Mouse (Mus musculus): ENCODE data around the gene Oser1. TPM values are rescaled to one million over a fixed set of nuclear protein-coding genes. Genes with fewer than 3 reads are reported as not detected.
A peak's percentile ranks its signal among the peaks of the same experiment; 100 is the strongest.

Gene Oser1
- 79.8 and 81.4 TPM in 2 replicates for polyA plus RNA-seq (2015; fragmentation: Nextera tagmentation; extraction: Ambion mirVana)

- H3K36me3 ChIP-seq (ENCODE audit: control insufficient read depth, insufficient read depth, low read length), result 0 out of 2 replicates have a peak, but pooled peaks cover 2% of the 10 kb centered on the region
- H3K4me1 ChIP-seq (replicated peaks; ENCODE audit: control insufficient read depth, insufficient read depth), result no peaks in the 10 kb centered on the region
- TF ChIP-seq EP300 (optimal IDR thresholded peaks at IDR 0.05) (no peak), CTCF (IDR thresholded peaks at IDR 0.05; ENCODE audit: low read depth) (no peak)
- H3K9ac ChIP-seq (ENCODE audit: low read length), result no peak within 1 kb of the TSS
- 79% methylated on average over 6 of the region's 6 CpGs for WGBS
- DNase-seq (ENCODE audit: low spot score), result no peak
- H3K4me2 ChIP-seq (replicated peaks; ENCODE audit: low read depth), result no peak within 1 kb of the TSS
- no peak for ATAC-seq (ENCODE audit: low FRiP score, low TSS enrichment)
- H3K4me3 ChIP-seq (ENCODE audit: low read depth, low read length), result no peak within 1 kb of the TSS
- H3K27me3 ChIP-seq (ENCODE audit: control insufficient read depth, insufficient read depth, low read length), result no peaks in the 10 kb centered on the region
- no peaks in the 10 kb centered on the region for H3K9me3 ChIP-seq (ENCODE audit: control insufficient read depth, low read length)
- H3K27ac ChIP-seq (replicated peaks), result no peak within 1 kb of the TSS
Observed at GRCm38 (mm10) chr2:163424597-163424996, at the start of gene Oser1. Gene Oser1, minus strand, starts transcription at chr2:163424697.

- Histone ChIP-seq H3K27me3 (ENCODE audit: control insufficient read depth, insufficient read depth, low read length) (no peaks in the 10 kb centered on the region), H3K9me3 (ENCODE audit: control insufficient read depth, low read length) (no peaks in the 10 kb centered on the region), H3K27ac (replicated peaks) (peak within 1 kb of the TSS; percentile 76), H3K9ac (ENCODE audit: low read length) (peak within 1 kb of the TSS; percentile 83), H3K4me3 (ENCODE audit: low read depth, low read length) (peak within 1 kb of the TSS; percentile 73), H3K36me3 (ENCODE audit: control insufficient read depth, insufficient read depth, low read length) (no peaks in the 10 kb centered on the region; the same call in 1 of the 2 replicates), H3K4me1 (replicated peaks; ENCODE audit: control insufficient read depth, insufficient read depth) (0 out of 2 replicates have a peak, but pooled peaks cover 3% of the 10 kb centered on the region), H3K4me2 (replicated peaks; ENCODE audit: low read depth) (peak within 1 kb of the TSS; percentile 88)
- ATAC-seq (ENCODE audit: low FRiP score, low TSS enrichment), result peak; percentile 96
- TF ChIP-seq EP300 (optimal IDR thresholded peaks at IDR 0.05), result no peak
- peak; percentile 100 for TF ChIP-seq CTCF (IDR thresholded peaks at IDR 0.05; ENCODE audit: low read depth)
- DNase-seq (ENCODE audit: low spot score), result peak; percentile 97
- WGBS, result under 1% methylated on average over 29 of the region's 30 CpGs
Observed at GRCm38 (mm10) chr2:163472466-163472851, 48.0 kb upstream of the Oser1 start, which contains the start of gene Fitm2. Gene Fitm2, minus strand, starts transcription at chr2:163472629.

GRCm38 (mm10) chr2:163471710-163472465 is 47.4 kb upstream of the Oser1 start:
- no peak for TF ChIP-seq EP300 (optimal IDR thresholded peaks at IDR 0.05)
- no peak for TF ChIP-seq CTCF (IDR thresholded peaks at IDR 0.05; ENCODE audit: low read depth)
- Histone ChIP-seq H3K9me3 (ENCODE audit: control insufficient read depth, low read length) (no peaks in the 10 kb centered on the region), H3K27me3 (ENCODE audit: control insufficient read depth, insufficient read depth, low read length) (no peaks in the 10 kb centered on the region), H3K36me3 (ENCODE audit: control insufficient read depth, insufficient read depth, low read length) (no peaks in the 10 kb centered on the region; the same call in 1 of the 2 replicates), H3K9ac (ENCODE audit: low read length) (peak overlapping the region; percentile 83), H3K27ac (replicated peaks) (peak overlapping the region; percentile 76), H3K4me3 (ENCODE audit: low read depth, low read length) (peak overlapping the region; percentile 73), H3K4me1 (replicated peaks; ENCODE audit: control insufficient read depth, insufficient read depth) (0 out of 2 replicates have a peak, but pooled peaks cover 3% of the 10 kb centered on the region), H3K4me2 (replicated peaks; ENCODE audit: low read depth) (peak overlapping the region; percentile 88)
- 2% methylated on average over 36 of the region's 36 CpGs for WGBS
- no peak for DNase-seq (ENCODE audit: low spot score)
- peak; percentile 77 for ATAC-seq (ENCODE audit: low FRiP score, low TSS enrichment)

- ATAC-seq (ENCODE audit: low FRiP score, low TSS enrichment) (no peak), DNase-seq (ENCODE audit: low spot score) (no peak)
- Histone ChIP-seq H3K4me3 (ENCODE audit: low read depth, low read length) (0 out of 2 replicates have a peak overlapping the region, but pooled peaks have one; percentile 73), H3K27me3 (ENCODE audit: control insufficient read depth, insufficient read depth, low read length) (no peaks in the 10 kb centered on the region), H3K27ac (replicated peaks) (no peak overlapping the region), H3K4me1 (replicated peaks; ENCODE audit: control insufficient read depth, insufficient read depth) (0 out of 2 replicates have a peak, but pooled peaks cover 3% of the 10 kb centered on the region), H3K4me2 (replicated peaks; ENCODE audit: low read depth) (peak overlapping the region; percentile 88), H3K9ac (ENCODE audit: low read length) (no peak overlapping the region), H3K36me3 (ENCODE audit: control insufficient read depth, insufficient read depth, low read length) (no peaks in the 10 kb centered on the region; the same call in 1 of the 2 replicates), H3K9me3 (ENCODE audit: control insufficient read depth, low read length) (no peaks in the 10 kb centered on the region)
- WGBS, result 54% methylated on average over 3 of the region's 3 CpGs
- TF ChIP-seq CTCF (IDR thresholded peaks at IDR 0.05; ENCODE audit: low read depth) (no peak), EP300 (optimal IDR thresholded peaks at IDR 0.05) (no peak)
Observed at GRCm38 (mm10) chr2:163471136-163471535, 46.6 kb upstream of the Oser1 start.

- Histone ChIP-seq H3K4me3 (ENCODE audit: low read depth, low read length) (no peak overlapping the region), H3K27me3 (ENCODE audit: control insufficient read depth, insufficient read depth, low read length) (no peaks in the 10 kb centered on the region), H3K27ac (replicated peaks) (no peak overlapping the region), H3K9me3 (ENCODE audit: control insufficient read depth, low read length) (no peaks in the 10 kb centered on the region), H3K36me3 (ENCODE audit: control insufficient read depth, insufficient read depth, low read length) (no peaks in the 10 kb centered on the region; the same call in 1 of the 2 replicates), H3K4me2 (replicated peaks; ENCODE audit: low read depth) (no peak overlapping the region), H3K4me1 (replicated peaks; ENCODE audit: control insufficient read depth, insufficient read depth) (0 out of 2 replicates have a peak, but pooled peaks cover 3% of the 10 kb centered on the region), H3K9ac (ENCODE audit: low read length) (no peak overlapping the region)
- no peak for ATAC-seq (ENCODE audit: low FRiP score, low TSS enrichment)
- DNase-seq (ENCODE audit: low spot score), result no peak
- 95% methylated on average over 15 of the region's 15 CpGs for WGBS
- no peak for TF ChIP-seq EP300 (optimal IDR thresholded peaks at IDR 0.05)
- TF ChIP-seq CTCF (IDR thresholded peaks at IDR 0.05; ENCODE audit: low read depth), result no peak
Observed at GRCm38 (mm10) chr2:163469711-163470110, 45.2 kb upstream of the Oser1 start.

GRCm38 (mm10) chr2:163468866-163469265 is 44.4 kb upstream of the Oser1 start:
- 89% methylated on average over 6 of the region's 6 CpGs for WGBS
- H3K27me3 ChIP-seq (ENCODE audit: control insufficient read depth, insufficient read depth, low read length), result no peaks in the 10 kb centered on the region
- DNase-seq (ENCODE audit: low spot score) (no peak), ATAC-seq (ENCODE audit: low FRiP score, low TSS enrichment) (no peak)
- H3K9ac ChIP-seq (ENCODE audit: low read length), result no peak overlapping the region
- no peak overlapping the region for H3K27ac ChIP-seq (replicated peaks)
- no peak overlapping the region for H3K4me2 ChIP-seq (replicated peaks; ENCODE audit: low read depth)
- H3K36me3 ChIP-seq (ENCODE audit: control insufficient read depth, insufficient read depth, low read length), result no peaks in the 10 kb centered on the region; the same call in 1 of the 2 replicates
- H3K4me3 ChIP-seq (ENCODE audit: low read depth, low read length), result no peak overlapping the region
- H3K9me3 ChIP-seq (ENCODE audit: control insufficient read depth, low read length), result no peaks in the 10 kb centered on the region
- TF ChIP-seq EP300 (optimal IDR thresholded peaks at IDR 0.05) (no peak), CTCF (IDR thresholded peaks at IDR 0.05; ENCODE audit: low read depth) (no peak)
- H3K4me1 ChIP-seq (replicated peaks; ENCODE audit: control insufficient read depth, insufficient read depth), result 0 out of 2 replicates have a peak, but pooled peaks cover 3% of the 10 kb centered on the region

All from stomach, postnatal 0 days (tissue).